Mouse (Mus musculus) ES-Bruce4 (cell line): ENCODE results near the gene Hras. TPM values are rescaled to one million over a fixed set of nuclear protein-coding genes. Genes with fewer than 3 reads are reported as not detected.
A peak's percentile ranks its signal among the peaks of the same experiment; 100 is the strongest.

ENCODE experiments used
- H3K27ac ChIP-seq: 2 replicates; pipeline ENCODE4 v1.5.1; 2012; ENCODE audit warnings: low read length, inconsistent platforms; ENCODE audit not compliant: insufficient read depth
- H3K27me3 ChIP-seq: 2 replicates; pipeline ENCODE4 v1.6.1; 2012; ENCODE audit warnings: mild to moderate bottlenecking, low read length, inconsistent platforms; ENCODE audit not compliant: control insufficient read depth, poor library complexity, insufficient read depth, severe bottlenecking
- H3K36me3 ChIP-seq: 2 replicates; pipeline ENCODE4 v1.6.1; 2012; ENCODE audit warnings: inconsistent platforms, mild to moderate bottlenecking, low read length, moderate library complexity; ENCODE audit not compliant: control insufficient read depth, poor library complexity, insufficient read depth, severe bottlenecking
- H3K4me1 ChIP-seq: one replicate; pipeline ENCODE4 v1.8.1; 2011; ENCODE audit warnings: low read length; ENCODE audit not compliant: control insufficient read depth, insufficient read depth
- H3K4me3 ChIP-seq: 2 replicates; pipeline ENCODE4 v1.5.1; 2011; ENCODE audit warnings: low read depth, mild to moderate bottlenecking, low read length
- H3K9ac ChIP-seq: 2 replicates; pipeline ENCODE4 v1.6.1; 2012; ENCODE audit warnings: low read depth, mild to moderate bottlenecking, inconsistent platforms; ENCODE audit not compliant: poor library complexity, severe bottlenecking
- H3K9me3 ChIP-seq: replicated peaks from 2 replicates; pipeline ENCODE4 v1.6.1; 2012; ENCODE audit warnings: mild to moderate bottlenecking, low read length, inconsistent platforms; ENCODE audit not compliant: control insufficient read depth, poor library complexity, insufficient read depth, severe bottlenecking
- CTCF ChIP-seq: IDR thresholded peaks from one replicate; pipeline ENCODE4 v1.8.1; 2011; ENCODE audit warnings: low read depth, low read length
- EP300 ChIP-seq: IDR thresholded peaks from 2 replicates; pipeline ENCODE4 v1.6.1; 2011; ENCODE audit warnings: low read depth, low read length; ENCODE audit not compliant: insufficient read depth
- POLR2A ChIP-seq: IDR thresholded peaks from one replicate; pipeline ENCODE4 v1.8.1; 2011; ENCODE audit warnings: low read length; ENCODE audit not compliant: insufficient read depth
- polyA plus RNA-seq: library from polyadenylated mRNA; stranded (reverse); fragments of >200 nt; gene quantifications from 2 replicates; pipeline ENCODE4 v1.2.4, GENCODE M21; 2011; ENCODE audit warnings: low read depth; ENCODE audit not compliant: missing spikeins, insufficient read depth, insufficient read length

Gene Hras
- polyA plus RNA-seq, 1 experiment: 50.5 TPM

DNA sequence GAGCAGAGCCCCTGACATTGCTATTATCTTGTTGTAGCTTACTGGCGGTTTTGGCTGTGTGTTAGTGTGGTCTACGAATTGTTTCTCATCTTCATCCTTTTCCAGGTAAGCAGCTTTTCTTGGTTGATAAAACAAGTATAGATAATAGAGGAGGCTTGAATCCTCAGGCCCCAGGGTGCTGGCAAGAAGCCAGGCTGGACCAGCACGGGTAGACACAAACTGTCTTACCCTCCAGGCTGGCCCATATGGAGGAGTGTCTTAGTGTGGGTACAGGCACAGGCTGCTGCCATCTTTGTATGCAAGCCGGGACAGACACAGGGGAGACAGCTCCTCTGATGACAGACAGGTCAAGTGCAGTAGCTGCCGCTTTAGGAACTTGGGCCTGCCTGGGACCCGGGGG is 46.8 kb downstream of the Hras start:
- Histone ChIP-seq H3K27me3 (no peaks in the 10 kb centered on the region), H3K27ac (0 out of 2 replicates have a peak overlapping the region, but pooled peaks have one; percentile 14), H3K36me3 (no peaks in the 10 kb centered on the region), H3K9ac (no peak overlapping the region), H3K4me1 (peaks cover 8% of the 10 kb centered on the region), H3K4me3 (no peak overlapping the region), H3K9me3 (no peaks in the 10 kb centered on the region)
- no peak for TF ChIP-seq POLR2A
- TF ChIP-seq EP300: no peak
- TF ChIP-seq CTCF: no peak

DNA sequence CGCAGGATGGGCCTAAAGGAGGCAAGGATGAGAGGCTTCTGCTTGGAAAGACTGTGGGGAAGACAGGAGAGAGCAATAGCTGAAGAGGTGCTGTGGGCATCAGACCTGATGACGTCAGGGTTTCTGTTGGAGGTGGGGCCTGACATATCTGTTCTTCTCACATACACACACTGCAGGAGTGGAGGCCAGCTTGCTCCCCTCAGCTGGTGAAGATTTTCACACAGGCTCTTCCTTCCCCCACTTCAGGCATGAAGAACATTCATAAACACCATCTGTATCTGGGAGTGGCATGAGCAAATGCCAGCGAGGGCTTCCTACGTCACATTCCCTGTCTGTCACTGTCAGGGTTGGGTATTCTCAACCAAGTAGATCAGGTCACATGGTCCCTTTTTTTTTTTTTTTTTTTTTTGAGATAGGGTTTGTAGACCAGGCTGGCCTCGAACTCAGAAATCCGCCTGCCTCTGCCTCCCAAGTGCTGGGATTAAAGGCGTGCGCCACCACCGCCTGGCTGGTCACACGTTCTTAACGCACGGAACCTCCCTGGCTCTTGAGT is 47.7 kb downstream of the Hras start:
- H3K4me1 ChIP-seq: peaks cover 8% of the 10 kb centered on the region
- H3K27ac ChIP-seq: no peak overlapping the region
- H3K27me3 ChIP-seq: no peaks in the 10 kb centered on the region
- no peak overlapping the region for H3K4me3 ChIP-seq
- no peak for TF ChIP-seq EP300
- no peak for TF ChIP-seq POLR2A
- TF ChIP-seq CTCF: no peak
- H3K36me3 ChIP-seq: no peaks in the 10 kb centered on the region
- no peak overlapping the region for H3K9ac ChIP-seq
- H3K9me3 ChIP-seq: no peaks in the 10 kb centered on the region

DNA sequence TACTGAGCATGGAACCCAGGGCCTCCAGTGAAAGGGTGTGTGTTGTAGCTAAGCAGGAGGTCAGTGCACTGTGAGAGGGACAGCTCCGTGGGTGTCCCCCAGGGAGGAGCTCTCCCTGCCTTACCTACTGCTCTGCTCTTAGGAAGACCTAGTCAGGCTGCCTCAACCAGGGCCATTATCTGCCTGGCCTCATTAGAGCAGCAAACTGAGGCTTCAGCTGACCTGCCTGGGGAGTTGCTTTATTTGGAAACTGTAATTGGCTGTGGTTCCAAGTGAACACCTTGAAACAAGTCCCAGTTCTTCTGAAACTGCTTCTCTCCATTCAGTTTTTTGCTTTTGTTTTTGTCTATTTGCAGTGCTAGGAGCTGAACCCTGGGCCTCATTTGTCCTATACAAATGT is 48.4 kb downstream of the Hras start:
- no peaks in the 10 kb centered on the region for H3K27me3 ChIP-seq
- no peaks in the 10 kb centered on the region for H3K36me3 ChIP-seq
- TF ChIP-seq EP300 (no peak), POLR2A (no peak), CTCF (no peak)
- peaks cover 8% of the 10 kb centered on the region for H3K4me1 ChIP-seq
- no peak overlapping the region for H3K4me3 ChIP-seq
- H3K27ac ChIP-seq: no peak overlapping the region
- H3K9ac ChIP-seq: no peak overlapping the region
- no peaks in the 10 kb centered on the region for H3K9me3 ChIP-seq

DNA sequence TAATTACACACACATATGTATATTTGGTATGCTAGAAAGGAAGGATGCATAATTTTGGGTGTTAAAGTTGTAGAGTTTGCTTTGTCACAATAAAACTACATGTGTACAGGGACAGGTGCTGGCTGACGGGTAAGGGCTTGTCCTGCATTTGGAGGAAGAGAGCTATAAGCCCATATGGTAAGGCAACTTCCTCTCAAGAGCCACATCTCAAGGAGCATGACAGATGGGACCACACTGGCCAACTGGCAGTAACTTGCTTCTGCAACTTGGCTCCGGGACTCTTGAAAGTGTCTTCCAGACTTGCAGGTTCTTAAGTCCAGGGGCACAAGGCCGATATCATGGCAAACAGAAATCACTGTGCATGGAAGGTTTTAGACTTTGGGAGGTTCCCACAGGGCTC is 49.2 kb downstream of the Hras start:
- Histone ChIP-seq H3K27me3 (no peaks in the 10 kb centered on the region), H3K4me3 (no peak overlapping the region), H3K9ac (no peak overlapping the region), H3K36me3 (no peaks in the 10 kb centered on the region), H3K27ac (no peak overlapping the region), H3K9me3 (no peaks in the 10 kb centered on the region), H3K4me1 (peaks cover 8% of the 10 kb centered on the region)
- TF ChIP-seq CTCF (no peak), EP300 (no peak), POLR2A (no peak)

DNA sequence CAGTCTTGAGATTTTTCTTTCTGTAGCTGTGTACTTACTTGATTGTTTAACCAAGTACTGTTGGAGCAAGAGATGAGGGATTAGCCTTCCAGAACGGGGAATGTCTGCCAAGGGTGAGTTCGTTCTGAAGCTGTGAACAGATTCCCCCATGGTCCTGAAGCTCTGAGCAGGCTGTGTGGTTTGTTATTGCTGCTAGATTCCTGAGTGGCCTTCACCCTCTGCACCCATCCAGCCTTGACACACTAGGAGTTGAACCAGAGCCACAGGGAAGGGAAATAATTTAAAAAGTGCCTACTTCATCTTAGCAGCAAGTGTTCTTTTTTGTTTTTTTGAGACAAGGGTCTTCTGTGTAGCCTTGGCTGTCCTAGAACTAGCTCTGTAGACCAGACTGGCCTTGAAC is 49.9 kb downstream of the Hras start:
- no peaks in the 10 kb centered on the region for H3K27me3 ChIP-seq
- H3K4me1 ChIP-seq: peaks cover 5% of the 10 kb centered on the region
- H3K9ac ChIP-seq: no peak overlapping the region
- no peak for TF ChIP-seq POLR2A
- no peak for TF ChIP-seq EP300
- no peak for TF ChIP-seq CTCF
- no peak overlapping the region for H3K4me3 ChIP-seq
- no peaks in the 10 kb centered on the region for H3K36me3 ChIP-seq
- no peak overlapping the region for H3K27ac ChIP-seq
- H3K9me3 ChIP-seq: no peaks in the 10 kb centered on the region

DNA sequence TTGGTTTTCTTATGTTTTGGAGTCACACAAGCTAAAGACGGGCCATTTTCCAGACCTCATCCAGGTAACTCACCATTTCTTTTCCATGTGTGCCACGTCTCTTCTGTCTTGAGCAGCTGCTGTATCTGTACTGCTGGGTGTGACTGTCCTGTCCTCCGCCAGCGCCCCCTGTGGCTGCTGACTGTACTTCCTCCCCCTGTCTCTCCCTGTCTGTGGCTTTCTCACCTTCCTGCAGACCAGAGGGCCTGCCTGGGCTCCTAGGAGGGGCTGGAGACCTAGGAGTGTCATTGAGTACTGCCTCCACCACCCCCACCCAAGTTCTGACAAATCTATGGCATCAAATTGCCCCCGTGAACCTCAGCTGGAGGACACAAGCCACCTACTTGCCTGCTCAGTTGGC is 50.7 kb downstream of the Hras start:
- H3K27me3 ChIP-seq: no peaks in the 10 kb centered on the region
- no peak overlapping the region for H3K4me3 ChIP-seq
- H3K9ac ChIP-seq: no peak overlapping the region
- no peak overlapping the region for H3K27ac ChIP-seq
- TF ChIP-seq CTCF (peak; percentile 86), POLR2A (no peak), EP300 (0 out of 2 replicates have a peak, but pooled peaks have one; percentile 25)
- no peaks in the 10 kb centered on the region for H3K9me3 ChIP-seq
- peaks cover 5% of the 10 kb centered on the region for H3K4me1 ChIP-seq
- 0 out of 2 replicates have a peak, but pooled peaks cover 4% of the 10 kb centered on the region for H3K36me3 ChIP-seq
